Mouse (Mus musculus) left cerebral cortex, adult 2 months (tissue): ENCODE data around the gene March8. TPM values are rescaled to one million over a fixed set of nuclear protein-coding genes. Genes with fewer than 3 reads are reported as not detected.

ENCODE experiments used
- DNase-seq, 2 experiments: peaks; one replicate each; pipeline ENCODE4 v3.0.0; 2021 to 2022; ENCODE audit warnings: low spot score in 2 of 2, mixed read lengths in 1 of 2; ENCODE audit errors: extremely low spot score in 1 of 2
- H3K27ac ChIP-seq: fragments of 200-600 bp; 2 replicates; pipeline ENCODE4 v1.8.1; 2022
- H3K4me3 ChIP-seq: fragments of 200-600 bp; 2 replicates; pipeline ENCODE4 v1.8.1; 2022
- CTCF ChIP-seq: fragments of 200-600 bp; IDR thresholded peaks from 2 replicates; pipeline ENCODE4 v1.8.1; 2022; ENCODE audit warnings: antibody characterized with exemption, mild to moderate bottlenecking, moderate library complexity
- intact Hi-C: fragments of 180-260 bp; cut with DNase I; formaldehyde crosslinking; loops from one replicate; pipeline ENCODE4 v1.15.1; 2025
- total RNA-seq, 2 experiments: library from RNA; stranded (reverse); gene quantifications; 2 replicates each; pipeline ENCODE4 v1.2.3; 2021

The March8 gene
- total RNA-seq, 2 experiments from 2014 or later: 45.5 to 49.5 TPM

DNA sequence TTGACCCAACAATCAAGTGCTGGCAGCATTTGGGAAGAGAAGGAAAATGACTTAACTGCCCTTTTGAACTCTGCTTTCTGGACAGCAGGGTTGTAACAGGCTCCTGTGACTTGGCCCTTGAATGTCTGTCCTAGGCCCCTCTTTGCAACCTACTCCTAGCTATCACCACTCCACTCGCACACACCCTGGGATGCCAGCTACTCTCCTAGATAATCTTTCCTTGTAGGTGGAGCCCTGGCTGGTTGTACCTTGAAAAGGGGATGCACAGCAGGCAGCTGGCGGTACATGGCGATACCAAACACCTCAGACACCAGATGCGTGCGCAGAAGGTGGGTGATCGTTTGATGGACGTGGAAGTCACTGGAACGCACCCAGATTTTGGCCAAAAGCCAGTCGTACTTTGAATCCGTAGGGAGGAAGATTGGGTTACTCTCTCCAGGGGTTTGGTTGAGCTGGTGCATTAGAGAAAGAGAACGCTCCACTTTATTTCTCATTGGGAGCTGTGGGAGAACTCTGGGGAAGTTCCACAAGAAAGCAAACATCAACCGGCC, 77.4 kb downstream of the March8 start:
- no peak for TF ChIP-seq CTCF
- no peak overlapping the region for H3K4me3 ChIP-seq
- intact Hi-C loops: loop anchor here (5.0 kb wide), 1 partner anchor 403 kb away; no protein-coding TSS in a partner anchor
- no peak for DNase-seq
- no peak overlapping the region for H3K27ac ChIP-seq

DNA sequence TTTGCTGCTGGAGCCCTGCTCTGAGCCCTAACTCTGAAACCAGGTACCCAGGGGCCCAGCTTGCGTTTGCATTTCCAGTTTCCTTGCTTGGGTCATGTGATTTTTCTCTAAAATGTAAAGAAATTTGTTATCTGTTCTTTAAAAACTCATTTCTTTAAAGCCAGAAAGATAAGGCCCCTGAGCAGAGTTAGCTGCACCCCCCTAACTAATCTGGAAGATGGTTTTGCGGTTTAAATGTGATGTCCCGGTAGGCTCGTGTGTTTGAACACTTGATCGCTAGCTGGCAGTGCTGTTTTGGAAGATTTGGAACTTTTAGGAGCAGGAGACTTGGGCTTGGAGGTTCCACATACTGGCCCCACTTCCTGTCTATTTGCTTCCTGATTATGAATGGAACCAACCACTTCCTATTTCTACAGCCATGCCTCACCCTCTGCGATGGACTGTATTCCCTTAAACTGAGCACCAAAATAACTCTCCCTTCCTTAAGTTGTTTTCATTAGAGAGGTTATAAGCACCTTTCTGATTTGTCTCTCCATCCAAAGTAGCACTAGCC, 78.3 kb downstream of the March8 start:
- no peak for TF ChIP-seq CTCF
- DNase-seq: no peak
- no peak overlapping the region for H3K27ac ChIP-seq
- intact Hi-C loops: loop anchor here (5.0 kb wide), 1 partner anchor 404 kb away; no protein-coding TSS in a partner anchor
- H3K4me3 ChIP-seq: no peak overlapping the region

DNA sequence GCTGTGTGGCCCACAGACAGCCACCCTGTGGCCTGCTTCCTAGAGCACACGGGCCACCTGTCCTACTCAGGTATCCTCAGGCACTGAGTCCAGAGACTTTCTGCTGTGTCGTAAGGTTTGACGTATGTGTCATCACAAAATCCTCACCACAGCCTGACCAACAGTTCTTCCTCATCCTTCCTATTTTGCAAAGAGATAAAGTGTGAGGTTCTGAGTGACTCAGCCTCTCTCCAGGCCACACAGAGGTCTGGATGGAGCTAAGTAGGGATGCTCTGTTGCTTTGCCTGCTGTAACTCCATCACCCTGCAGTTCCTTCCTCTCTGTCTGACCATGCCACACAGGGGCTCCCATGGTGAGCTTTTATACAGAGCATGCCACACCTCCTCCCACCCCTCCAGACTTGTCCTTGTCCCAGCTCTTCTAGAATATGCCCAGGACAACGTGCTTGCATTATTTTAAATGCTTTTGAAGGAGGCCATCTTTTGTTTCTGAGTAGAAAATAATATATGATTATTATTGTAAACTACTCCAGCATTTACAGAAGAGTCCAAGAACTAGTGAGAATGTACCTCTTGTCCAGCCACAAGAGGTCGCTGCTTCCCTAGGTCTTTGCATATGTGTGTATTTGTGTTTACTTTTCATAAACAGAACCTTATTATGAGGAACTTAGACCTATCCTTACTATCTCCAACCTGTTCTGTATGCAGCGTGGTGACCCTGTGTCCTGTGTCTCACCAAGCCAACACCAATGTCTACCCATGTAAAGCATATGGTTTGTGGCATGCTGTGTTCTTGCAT, 79.9 kb downstream of the March8 start:
- Histone ChIP-seq H3K4me3 (no peak overlapping the region), H3K27ac (no peak overlapping the region)
- intact Hi-C loops: loop anchor here (5.0 kb wide), 1 partner anchor 405 kb away; no protein-coding TSS in a partner anchor
- TF ChIP-seq CTCF: peak; percentile 58
- DNase-seq: no peak

DNA sequence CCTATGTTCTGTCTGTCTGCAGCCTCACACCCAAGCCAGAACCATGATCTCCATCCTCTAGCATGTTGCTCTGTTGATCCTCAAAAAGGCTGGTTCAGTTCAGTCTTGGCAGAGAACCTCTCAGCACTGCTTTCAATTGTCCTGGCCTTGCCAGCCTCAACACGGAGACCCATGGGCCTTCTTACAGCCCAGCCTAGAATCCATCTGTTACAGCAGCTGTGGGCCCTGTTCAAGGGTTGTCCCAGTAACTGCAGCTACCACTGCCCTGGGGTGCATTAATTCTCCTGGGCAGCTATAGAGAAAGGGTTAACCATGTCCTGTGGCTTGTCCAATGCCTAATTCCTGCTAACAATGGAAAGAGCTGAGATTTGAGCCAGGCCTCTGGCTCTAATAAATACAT, 80.7 kb downstream of the March8 start:
- Histone ChIP-seq H3K27ac (no peak overlapping the region), H3K4me3 (no peak overlapping the region)
- TF ChIP-seq CTCF: no peak
- DNase-seq: no peak
- intact Hi-C loops: loop anchor here (5.0 kb wide), 1 partner anchor 406 kb away; no protein-coding TSS in a partner anchor

- no peak for TF ChIP-seq CTCF
- Histone ChIP-seq H3K27ac (no peak overlapping the region), H3K4me3 (no peak overlapping the region)
- intact Hi-C loops: loop anchor here (5.0 kb wide), 4 partner anchors 82 to 407 kb away; partner anchors contain the start of genes March8 and Zfand4
- DNase-seq: no peak
Observed at GRCm38 (mm10) chr6:116419699-116420098, 81.9 kb downstream of the March8 start.

GRCm38 (mm10) chr6:116420271-116420670, 82.4 kb downstream of the March8 start:
- no peak for DNase-seq
- intact Hi-C loops: loop anchor here (5.0 kb wide), 3 partner anchors 83 to 158 kb away; partner anchors contain the start of genes March8 and Zfand4
- no peak overlapping the region for H3K4me3 ChIP-seq
- TF ChIP-seq CTCF: no peak
- no peak overlapping the region for H3K27ac ChIP-seq

DNA sequence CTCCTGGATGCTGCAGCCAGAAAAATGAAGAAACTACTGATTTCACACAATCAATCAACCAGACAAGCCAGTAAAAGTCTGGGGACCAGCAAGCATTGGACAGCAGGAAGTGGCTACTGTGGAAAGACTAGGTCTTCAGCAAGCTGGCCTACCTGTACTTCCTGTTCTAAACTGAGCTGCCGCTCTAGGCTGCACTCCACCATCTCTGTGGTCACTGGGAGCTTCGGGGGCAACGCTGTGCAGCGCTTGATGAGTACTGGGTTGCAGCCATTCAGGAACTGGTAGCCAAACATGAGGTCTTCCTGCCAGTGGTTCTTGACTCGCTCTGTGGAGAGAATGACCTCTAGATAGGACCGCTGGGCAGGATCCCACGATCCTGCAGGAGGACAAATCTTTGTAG, 85.2 kb downstream of the March8 start:
- no peak for DNase-seq
- Histone ChIP-seq H3K27ac (no peak overlapping the region), H3K4me3 (no peak overlapping the region)
- TF ChIP-seq CTCF: no peak
- intact Hi-C loops: loop anchor here (5.0 kb wide), 3 partner anchors 86 to 161 kb away; partner anchors contain the start of genes March8 and Zfand4

GRCm38 (mm10) chr6:116423664-116424063, 85.8 kb downstream of the March8 start:
- TF ChIP-seq CTCF: peak; percentile 63

GRCm38 (mm10) chr6:116427552-116427951, 89.7 kb downstream of the March8 start:
- intact Hi-C loops: no loop called here
- Histone ChIP-seq H3K4me3 (no peak overlapping the region), H3K27ac (no peak overlapping the region)
- TF ChIP-seq CTCF: no peak
- no peak for DNase-seq

More at GRCm38 (mm10) chr6:116423664-116424063, 85.8 kb downstream of the March8 start:
- no peak for DNase-seq
- Histone ChIP-seq H3K27ac (no peak overlapping the region), H3K4me3 (no peak overlapping the region)
- intact Hi-C loops: loop anchor here (5.0 kb wide), 3 partner anchors 86 to 161 kb away; partner anchors contain the start of genes March8 and Zfand4

GRCm38 (mm10) chr6:116428282-116428681, 90.5 kb downstream of the March8 start:
- H3K4me3 ChIP-seq: no peak overlapping the region
- peak; percentile 30 for TF ChIP-seq CTCF
- DNase-seq: no peak
- intact Hi-C loops: no loop called here
- H3K27ac ChIP-seq: no peak overlapping the region

- no peak overlapping the region for H3K4me3 ChIP-seq
- TF ChIP-seq CTCF: no peak
- intact Hi-C loops: no loop called here
- no peak for DNase-seq
- no peak overlapping the region for H3K27ac ChIP-seq
Observed at GRCm38 (mm10) chr6:116438864-116439263, 101.0 kb downstream of the March8 start.

GRCm38 (mm10) chr6:116439531-116439930, 101.7 kb downstream of the March8 start:
- DNase-seq: no peak
- intact Hi-C loops: no loop called here
- Histone ChIP-seq H3K4me3 (no peak overlapping the region), H3K27ac (no peak overlapping the region)
- TF ChIP-seq CTCF: no peak
